Mouse (Mus musculus): ENCODE results near the gene Ebna1bp2. TPM values are rescaled to one million over a fixed set of nuclear protein-coding genes. Genes with fewer than 3 reads are reported as not detected.

The Ebna1bp2 gene
- total RNA-seq, 2 experiments from 2014 or later, result 52.7 to 61.4 TPM

DNA sequence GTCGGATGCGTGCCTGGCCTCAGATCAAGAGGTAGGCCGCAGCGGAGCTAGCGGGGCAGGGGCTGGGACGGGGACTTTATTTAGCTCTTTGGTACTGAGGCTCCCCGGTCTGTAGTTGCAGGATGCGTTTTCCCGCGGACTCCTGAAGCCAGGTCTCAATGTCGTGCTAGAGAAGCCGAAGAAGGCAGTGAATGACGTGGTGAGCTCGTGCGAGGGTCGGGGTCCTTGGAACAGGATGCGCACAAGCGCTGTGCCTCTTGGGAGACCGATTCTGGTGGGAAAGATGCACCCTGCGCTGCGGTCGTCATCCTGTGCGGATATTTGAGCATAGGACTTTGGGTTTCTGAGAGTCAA lies 345 bp downstream of the Ebna1bp2 start:
- no peak for TF ChIP-seq CTCF (IDR thresholded peaks at IDR 0.05)
- peak overlapping the region; percentile 16 for H3K27ac ChIP-seq
- DNase-seq (ENCODE audit: extremely low spot score in 1 of 2, low spot score in 2 of 2), result no peak
- intact Hi-C loops (cut with DNase I), result loop anchor here (5.0 to 10.0 kb wide), 2 partner anchors 214 to 554 kb away; partner anchors contain the start of genes Med8, Szt2 and Zfp691
- H3K4me3 ChIP-seq, result peak overlapping the region; percentile 54

DNA sequence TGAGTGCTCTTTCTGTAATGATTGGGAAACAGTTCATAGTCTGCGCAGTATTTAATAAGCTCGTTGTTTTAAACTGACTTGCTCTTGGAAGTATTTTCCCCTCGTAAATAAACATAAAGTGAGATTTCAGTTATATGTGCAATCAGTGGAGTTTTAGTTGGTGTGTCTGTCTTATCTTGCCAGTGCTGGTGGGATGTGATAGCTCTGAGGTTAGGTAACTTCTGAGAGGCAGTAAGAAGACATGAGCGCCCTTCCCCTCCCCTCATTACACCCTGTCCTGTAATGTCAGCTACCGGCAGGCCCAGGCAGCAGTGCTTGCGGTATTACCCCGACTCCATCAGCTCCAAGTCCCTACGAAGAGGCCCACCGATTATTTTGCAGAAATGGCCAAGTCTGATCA lies 1.2 kb downstream of the Ebna1bp2 start:
- peak overlapping the region; percentile 54 for H3K4me3 ChIP-seq
- no peak overlapping the region for H3K27ac ChIP-seq
- TF ChIP-seq CTCF (IDR thresholded peaks at IDR 0.05), result no peak
- DNase-seq (ENCODE audit: extremely low spot score in 1 of 2, low spot score in 2 of 2), result no peak
- intact Hi-C loops (cut with DNase I), result loop anchor here (5.0 to 10.0 kb wide), 2 partner anchors 214 to 553 kb away; partner anchors contain the start of genes Med8, Szt2 and Zfp691

DNA sequence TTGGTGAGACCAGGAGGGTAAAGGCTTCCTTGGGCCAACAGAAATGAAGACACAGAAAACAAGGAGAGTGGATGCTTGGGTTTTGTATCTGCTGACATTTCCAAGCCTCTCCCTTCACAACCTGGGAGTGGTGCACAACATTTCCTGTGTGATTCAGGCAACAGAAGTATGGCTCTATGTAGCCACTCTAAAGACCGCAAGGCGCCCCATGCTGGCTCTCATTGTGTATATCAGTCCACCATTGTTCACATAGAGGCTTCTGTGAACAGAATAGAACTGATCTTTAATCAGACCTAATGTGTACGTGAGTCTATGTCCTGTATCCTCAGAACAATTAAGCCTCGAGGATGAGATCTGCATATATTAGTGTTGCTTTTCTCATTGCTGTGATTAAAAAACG lies 9.7 kb downstream of the Ebna1bp2 start:
- intact Hi-C loops (cut with DNase I), result no loop called here
- Histone ChIP-seq H3K4me3 (no peak overlapping the region), H3K27ac (no peak overlapping the region)
- no peak for TF ChIP-seq CTCF (IDR thresholded peaks at IDR 0.05)
- DNase-seq (ENCODE audit: extremely low spot score in 1 of 2, low spot score in 2 of 2), result no peak

DNA sequence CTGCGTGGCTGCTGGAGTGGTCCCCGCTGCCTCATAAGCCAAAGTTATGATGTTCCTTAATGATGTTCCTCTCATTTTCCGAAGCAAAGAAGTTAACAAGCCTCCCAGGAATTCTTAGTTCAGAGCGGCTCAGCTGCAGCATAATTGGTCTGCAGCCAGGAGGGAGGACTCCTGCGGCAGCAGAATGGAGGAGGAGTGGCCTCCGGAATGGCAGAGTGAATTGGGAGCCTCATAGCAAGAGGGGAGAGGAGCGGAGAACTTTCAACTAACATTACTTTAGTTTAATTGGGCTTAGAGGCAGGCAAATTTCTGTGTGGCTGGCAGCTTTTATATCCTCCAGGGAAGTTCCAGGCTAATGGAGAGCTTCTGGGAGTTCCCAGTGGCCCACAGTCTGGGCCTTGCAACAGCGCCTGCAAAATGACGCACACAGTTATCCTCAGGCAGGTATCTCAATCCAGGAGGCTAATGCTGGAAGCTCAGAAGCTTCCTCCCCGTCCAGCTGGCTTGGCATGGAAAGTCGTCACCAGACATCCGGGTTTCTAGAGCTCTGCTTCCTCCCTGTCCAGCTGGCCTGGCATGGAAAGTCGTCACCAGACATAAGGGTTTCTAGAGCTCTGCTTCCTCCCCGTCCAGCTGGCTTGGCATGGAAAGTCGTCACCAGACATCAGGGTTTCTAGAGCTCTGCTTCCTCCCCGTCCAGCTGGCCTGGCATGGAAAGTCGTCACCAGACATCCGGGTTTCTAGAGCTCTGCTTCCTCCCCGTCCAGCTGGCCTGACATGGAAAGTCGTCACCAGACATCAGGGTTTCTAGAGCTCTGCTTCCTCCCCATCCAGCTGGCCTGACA lies 22.0 kb downstream of the Ebna1bp2 start:
- DNase-seq (ENCODE audit: extremely low spot score in 1 of 2, low spot score in 2 of 2), result no peak

DNA sequence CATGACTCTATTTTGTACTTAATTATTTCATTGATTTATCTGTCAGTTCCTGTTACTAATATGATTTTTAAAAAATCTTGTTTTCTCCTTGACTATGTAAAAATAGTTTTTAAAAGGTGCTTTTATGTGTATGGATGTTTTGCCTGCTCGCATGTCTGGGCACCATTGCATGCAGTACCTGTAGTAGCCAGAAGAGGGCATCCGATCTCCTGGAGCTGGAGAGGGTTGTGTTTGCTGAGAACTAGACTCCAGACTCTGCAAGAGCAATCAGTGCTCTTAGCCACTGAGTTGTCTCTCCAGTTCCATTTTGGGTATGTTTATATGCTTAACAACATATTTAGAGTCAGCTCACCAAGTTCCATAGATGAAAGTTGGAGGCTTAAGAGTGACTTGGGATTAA lies 24.6 kb downstream of the Ebna1bp2 start:
- Histone ChIP-seq H3K27ac (no peak overlapping the region), H3K4me3 (no peak overlapping the region)
- intact Hi-C loops (cut with DNase I), result loop anchor here (1.0 to 10.0 kb wide), 2 partner anchors 343 to 550 kb away; partner anchors contain the start of genes Ermap and Svbp
- peak; percentile 50 to 76 for DNase-seq (ENCODE audit: extremely low spot score in 1 of 2, low spot score in 2 of 2)
- TF ChIP-seq CTCF (IDR thresholded peaks at IDR 0.05), result peak; percentile 93

More for the DNA sequence above, 22.0 kb downstream of the Ebna1bp2 start:
- no peak overlapping the region for H3K27ac ChIP-seq
- intact Hi-C loops (cut with DNase I), result loop anchor here (10.0 kb wide), 1 partner anchor 552 kb away; the partner anchor contains the start of genes Ermap and Svbp
- no peak for TF ChIP-seq CTCF (IDR thresholded peaks at IDR 0.05)
- no peak overlapping the region for H3K4me3 ChIP-seq

DNA sequence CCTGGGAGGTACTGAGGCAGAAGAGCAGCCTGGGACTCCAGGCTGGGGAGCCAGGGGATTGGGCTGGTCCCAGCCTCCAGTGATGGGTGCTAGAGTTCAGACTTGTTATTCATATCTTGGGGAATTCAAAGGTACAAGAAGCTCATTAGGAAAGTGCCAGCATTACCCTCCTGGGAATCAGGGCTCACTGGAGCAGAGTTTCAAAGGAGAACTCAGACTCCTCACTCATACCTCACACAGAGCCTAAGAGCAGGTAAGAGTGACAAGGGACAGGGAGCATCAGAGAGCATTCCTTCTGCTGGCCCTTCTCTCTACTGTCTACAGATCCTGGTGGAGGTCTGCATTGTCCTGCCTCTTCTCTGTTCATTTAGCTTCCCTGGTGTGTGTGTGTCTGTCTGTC lies 38.1 kb downstream of the Ebna1bp2 start, which contains the start of gene Olfr62:
Olfr62 (plus strand) TSS at position 301 of the 400 bp plus-strand sequence.
- intact Hi-C loops (cut with DNase I), result no loop called here
- Histone ChIP-seq H3K4me3 (no peak within 1 kb of the TSS), H3K27ac (no peak within 1 kb of the TSS)
- TF ChIP-seq CTCF (IDR thresholded peaks at IDR 0.05), result no peak
- DNase-seq (ENCODE audit: extremely low spot score in 1 of 2, low spot score in 2 of 2), result no peak

Other genes with a start within 250 kb of the Ebna1bp2 start
- 10 to 100 TPM; 40.3 to 43.4 TPM for gene Szt2, start 211.5 kb upstream of the Ebna1bp2 start, total RNA-seq (2021)
- gene Med8, start 211.5 kb upstream of the Ebna1bp2 start, total RNA-seq (2021), result 10 to 100 TPM; 54.2 to 63.5 TPM
- 10 to 100 TPM; 18.6 to 25.3 TPM for gene Elovl1, start 192.7 kb upstream of the Ebna1bp2 start, total RNA-seq (2021)
- 1 to 10 TPM in 1 of 2 experiments, under 1 TPM in 1; 0.81 to 1.8 TPM for gene Cdc20, start 183.4 kb upstream of the Ebna1bp2 start, total RNA-seq (2021)
- 1 to 10 TPM in 1 of 2 experiments, under 1 TPM in 1; 0.79 to 1.4 TPM for gene Mpl, start 163.3 kb upstream of the Ebna1bp2 start, total RNA-seq (2021)
- 1 to 10 TPM; 8.2 to 8.5 TPM for gene Tie1, start 130.7 kb upstream of the Ebna1bp2 start, total RNA-seq (2021)
- gene 2610528J11Rik, start 93.8 kb upstream of the Ebna1bp2 start, total RNA-seq (2021), result not detected
- gene Tmem125, start 76.8 kb upstream of the Ebna1bp2 start, total RNA-seq (2021), result 1 to 10 TPM; 5.0 to 7.1 TPM
- gene Cfap57, start within 50 bp of the Ebna1bp2 start, total RNA-seq (2021), result under 1 TPM; 0.72 to 0.82 TPM
- not detected for gene Olfr62, start 38.2 kb downstream of the Ebna1bp2 start, total RNA-seq (2021)
- gene Olfr1342, start 72.0 kb downstream of the Ebna1bp2 start, total RNA-seq (2021), result not detected
- gene Olfr1341, start 82.7 kb downstream of the Ebna1bp2 start, total RNA-seq (2021), result not detected
- gene Olfr1340, start 99.3 kb downstream of the Ebna1bp2 start, total RNA-seq (2021), result not detected
- not detected for gene Olfr1339, start 111.4 kb downstream of the Ebna1bp2 start, total RNA-seq (2021)
- not detected for gene Olfr1338, start 137.9 kb downstream of the Ebna1bp2 start, total RNA-seq (2021)
- gene Olfr1337, start 161.8 kb downstream of the Ebna1bp2 start, total RNA-seq (2021), result not detected
- gene Olfr1335, start 189.1 kb downstream of the Ebna1bp2 start, total RNA-seq (2021), result not detected
- not detected for gene Olfr1333, start 215.5 kb downstream of the Ebna1bp2 start, total RNA-seq (2021)
- gene Olfr1331, start 243.8 kb downstream of the Ebna1bp2 start, total RNA-seq (2021), result not detected